Mouse (Mus musculus): Measurements from ENCODE around the gene Btbd9. TPM values are rescaled to one million over a fixed set of nuclear protein-coding genes. Genes with fewer than 3 reads are reported as not detected.
A peak's percentile ranks its signal among the peaks of the same experiment; 100 is the strongest.
"Not testable (repeated sequence)": the region's sequence is repeated elsewhere in the genome, so short reads cannot be mapped to it uniquely, and the experiment has no call there.

Gene Btbd9
- polyA plus RNA-seq, 1 experiment from 2014 or later = 38.3 TPM

- Histone ChIP-seq H3K36me3 (peaks cover 3% of the 10 kb centered on the region; the same call in 1 of the 2 replicates), H3K9ac (no peak overlapping the region), H3K4me1 (replicated peaks) (peaks cover 15% of the 10 kb centered on the region), H3K4me3 (no peak overlapping the region), H3K9me3 (replicated peaks) (no peaks in the 10 kb centered on the region), H3K27me3 (no peaks in the 10 kb centered on the region), H3K27ac (no peak overlapping the region), H3K4me2 (no peak overlapping the region)
- no peak for ATAC-seq (replicated peaks; ENCODE audit: insufficient number of reproducible peaks, insufficient read depth, low FRiP score, low read depth)
- WGBS = 72% methylated on average over 6 of the region's 6 CpGs
Observed at GRCm38 (mm10) chr17:30509646-30510045, 66.6 kb downstream of the Btbd9 start.

GRCm38 (mm10) chr17:30507636-30508576 lies 68.4 kb downstream of the Btbd9 start:
- no peak overlapping the region for H3K27ac ChIP-seq
- peaks cover 15% of the 10 kb centered on the region for H3K4me1 ChIP-seq (replicated peaks)
- 74% methylated on average over 9 of the region's 9 CpGs for WGBS
- no peak overlapping the region for H3K9ac ChIP-seq
- no peak for ATAC-seq (replicated peaks; ENCODE audit: insufficient number of reproducible peaks, insufficient read depth, low FRiP score, low read depth)
- no peaks in the 10 kb centered on the region for H3K27me3 ChIP-seq
- H3K4me3 ChIP-seq = no peak overlapping the region
- H3K36me3 ChIP-seq = peaks cover 5% of the 10 kb centered on the region; the same call in 1 of the 2 replicates
- H3K4me2 ChIP-seq = no peak overlapping the region
- H3K9me3 ChIP-seq (replicated peaks) = no peaks in the 10 kb centered on the region

GRCm38 (mm10) chr17:30506916-30507315 lies 69.4 kb downstream of the Btbd9 start:
- peaks cover 5% of the 10 kb centered on the region; the same call in 1 of the 2 replicates for H3K36me3 ChIP-seq
- peaks cover 15% of the 10 kb centered on the region for H3K4me1 ChIP-seq (replicated peaks)
- no peak overlapping the region for H3K27ac ChIP-seq
- WGBS = 51% methylated on average over 5 of the region's 5 CpGs
- H3K9ac ChIP-seq = no peak overlapping the region
- no peak overlapping the region for H3K4me2 ChIP-seq
- no peaks in the 10 kb centered on the region for H3K27me3 ChIP-seq
- no peak for ATAC-seq (replicated peaks; ENCODE audit: insufficient number of reproducible peaks, insufficient read depth, low FRiP score, low read depth)
- H3K9me3 ChIP-seq (replicated peaks) = no peaks in the 10 kb centered on the region
- no peak overlapping the region for H3K4me3 ChIP-seq

- H3K9me3 ChIP-seq (replicated peaks); H3K9ac ChIP-seq; H3K27me3 ChIP-seq; H3K36me3 ChIP-seq; H3K4me3 ChIP-seq; H3K27ac ChIP-seq; H3K4me2 ChIP-seq; ATAC-seq (replicated peaks; ENCODE audit: insufficient number of reproducible peaks, insufficient read depth, low FRiP score, low read depth): not testable (repeated sequence)
- 92% methylated on average over 11 of the region's 11 CpGs for WGBS
- peaks cover 16% of the 10 kb centered on the region for H3K4me1 ChIP-seq (replicated peaks)
Observed at GRCm38 (mm10) chr17:30499541-30499940, 76.7 kb downstream of the Btbd9 start.

GRCm38 (mm10) chr17:30498779-30499178 lies 77.5 kb downstream of the Btbd9 start:
- WGBS = 60% methylated on average over 5 of the region's 5 CpGs
- Histone ChIP-seq H3K27me3 (no peaks in the 10 kb centered on the region), H3K4me2 (no peak overlapping the region), H3K36me3 (no peaks in the 10 kb centered on the region), H3K4me1 (replicated peaks) (peaks cover 16% of the 10 kb centered on the region), H3K4me3 (no peak overlapping the region), H3K9me3 (replicated peaks) (no peaks in the 10 kb centered on the region), H3K27ac (peak overlapping the region; percentile 62), H3K9ac (no peak overlapping the region)
- ATAC-seq (replicated peaks; ENCODE audit: insufficient number of reproducible peaks, insufficient read depth, low FRiP score, low read depth) = no peak

- no peaks in the 10 kb centered on the region for H3K9me3 ChIP-seq (replicated peaks)
- peak; percentile 43; the same call in 1 of the 2 replicates for ATAC-seq (replicated peaks; ENCODE audit: insufficient number of reproducible peaks, insufficient read depth, low FRiP score, low read depth)
- peak overlapping the region; percentile 62 for H3K27ac ChIP-seq
- no peak overlapping the region for H3K9ac ChIP-seq
- WGBS = 35% methylated on average over 6 of the region's 6 CpGs
- no peak overlapping the region for H3K4me2 ChIP-seq
- peaks cover 16% of the 10 kb centered on the region for H3K4me1 ChIP-seq (replicated peaks)
- no peaks in the 10 kb centered on the region for H3K36me3 ChIP-seq
- H3K27me3 ChIP-seq = no peaks in the 10 kb centered on the region
- H3K4me3 ChIP-seq = no peak overlapping the region
Observed at GRCm38 (mm10) chr17:30498376-30498719, 77.9 kb downstream of the Btbd9 start.

GRCm38 (mm10) chr17:30497525-30498375 lies 78.5 kb downstream of the Btbd9 start:
- no peak overlapping the region for H3K4me2 ChIP-seq
- H3K36me3 ChIP-seq = no peaks in the 10 kb centered on the region
- no peaks in the 10 kb centered on the region for H3K9me3 ChIP-seq (replicated peaks)
- peak overlapping the region; percentile 62 for H3K27ac ChIP-seq
- H3K4me1 ChIP-seq (replicated peaks) = peaks cover 16% of the 10 kb centered on the region
- WGBS = 74% methylated on average over 11 of the region's 11 CpGs
- no peak overlapping the region for H3K4me3 ChIP-seq
- H3K27me3 ChIP-seq = no peaks in the 10 kb centered on the region
- no peak for ATAC-seq (replicated peaks; ENCODE audit: insufficient number of reproducible peaks, insufficient read depth, low FRiP score, low read depth)
- H3K9ac ChIP-seq = no peak overlapping the region

GRCm38 (mm10) chr17:30495567-30495966 lies 80.7 kb downstream of the Btbd9 start:
- H3K9ac ChIP-seq = no peak overlapping the region
- peaks cover 16% of the 10 kb centered on the region for H3K4me1 ChIP-seq (replicated peaks)
- ATAC-seq (replicated peaks; ENCODE audit: insufficient number of reproducible peaks, insufficient read depth, low FRiP score, low read depth) = no peak
- WGBS = 78% methylated on average over 2 of the region's 2 CpGs
- H3K27ac ChIP-seq = no peak overlapping the region
- no peaks in the 10 kb centered on the region for H3K36me3 ChIP-seq
- no peaks in the 10 kb centered on the region for H3K9me3 ChIP-seq (replicated peaks)
- H3K4me2 ChIP-seq = no peak overlapping the region
- H3K4me3 ChIP-seq = no peak overlapping the region
- no peaks in the 10 kb centered on the region for H3K27me3 ChIP-seq

GRCm38 (mm10) chr17:30495154-30495553 lies 81.1 kb downstream of the Btbd9 start:
- no peak overlapping the region for H3K4me3 ChIP-seq
- no peak for ATAC-seq (replicated peaks; ENCODE audit: insufficient number of reproducible peaks, insufficient read depth, low FRiP score, low read depth)
- no peaks in the 10 kb centered on the region for H3K36me3 ChIP-seq
- no peak overlapping the region for H3K27ac ChIP-seq
- no peak overlapping the region for H3K9ac ChIP-seq
- H3K9me3 ChIP-seq (replicated peaks) = no peaks in the 10 kb centered on the region
- H3K27me3 ChIP-seq = no peaks in the 10 kb centered on the region
- 88% methylated on average over 2 of the region's 2 CpGs for WGBS
- H3K4me1 ChIP-seq (replicated peaks) = peaks cover 16% of the 10 kb centered on the region
- H3K4me2 ChIP-seq = no peak overlapping the region

GRCm38 (mm10) chr17:30493481-30493880 lies 82.8 kb downstream of the Btbd9 start:
- H3K4me2 ChIP-seq = no peak overlapping the region
- H3K9ac ChIP-seq = no peak overlapping the region
- WGBS = 89% methylated on average over 6 of the region's 6 CpGs
- H3K27ac ChIP-seq = no peak overlapping the region
- no peaks in the 10 kb centered on the region for H3K36me3 ChIP-seq
- H3K27me3 ChIP-seq = no peaks in the 10 kb centered on the region
- no peaks in the 10 kb centered on the region for H3K9me3 ChIP-seq (replicated peaks)
- H3K4me3 ChIP-seq = no peak overlapping the region
- peaks cover 9% of the 10 kb centered on the region for H3K4me1 ChIP-seq (replicated peaks)
- ATAC-seq (replicated peaks; ENCODE audit: insufficient number of reproducible peaks, insufficient read depth, low FRiP score, low read depth) = no peak

GRCm38 (mm10) chr17:30492191-30492590 lies 84.1 kb downstream of the Btbd9 start:
- Histone ChIP-seq H3K36me3 (no peaks in the 10 kb centered on the region), H3K27ac (no peak overlapping the region), H3K9ac (no peak overlapping the region), H3K4me3 (no peak overlapping the region), H3K9me3 (replicated peaks) (no peaks in the 10 kb centered on the region), H3K4me1 (replicated peaks) (no peaks in the 10 kb centered on the region), H3K4me2 (no peak overlapping the region), H3K27me3 (no peaks in the 10 kb centered on the region)
- ATAC-seq (replicated peaks; ENCODE audit: insufficient number of reproducible peaks, insufficient read depth, low FRiP score, low read depth) = no peak
- 95% methylated on average over 5 of the region's 5 CpGs for WGBS
